Mouse (Mus musculus): ENCODE data around the gene Preb.

Gene Preb

GRCm38 (mm10) chr5:30954065-30954464 is 6.1 kb downstream of the Preb start:
- DNase-seq = no peak

GRCm38 (mm10) chr5:30952551-30952950 is 7.6 kb downstream of the Preb start:
- DNase-seq = no peak

GRCm38 (mm10) chr5:30951706-30952105 is 8.5 kb downstream of the Preb start:
- no peak for DNase-seq

- no peak for DNase-seq
These were observed 9.2 kb downstream of the Preb start for GRCm38 (mm10) chr5:30950922-30951321.

GRCm38 (mm10) chr5:30950451-30950850 is 9.7 kb downstream of the Preb start:
- DNase-seq = no peak

GRCm38 (mm10) chr5:30949654-30950326 is 10.4 kb downstream of the Preb start:
- peak; percentile 94 to 97 for DNase-seq

- DNase-seq = no peak
These were observed 11.5 kb downstream of the Preb start for GRCm38 (mm10) chr5:30948620-30949019.

- peak; percentile 24 to 36 for DNase-seq
These were observed 15.0 kb downstream of the Preb start, which contains the start of gene Cgref1 for GRCm38 (mm10) chr5:30944956-30945781. Cgref1 (minus strand) TSS chr5:30945591.

GRCm38 (mm10) chr5:30944344-30944743 is 15.8 kb downstream of the Preb start:
- DNase-seq = no peak

- DNase-seq = no peak
These were observed 17.2 kb downstream of the Preb start for GRCm38 (mm10) chr5:30943004-30943403.

- DNase-seq = no peak
These were observed 25.3 kb downstream of the Preb start for GRCm38 (mm10) chr5:30934725-30935461.

GRCm38 (mm10) chr5:30933705-30934104 is 26.5 kb downstream of the Preb start:
- DNase-seq = no peak

GRCm38 (mm10) chr5:30931378-30931777 is 28.8 kb downstream of the Preb start:
- no peak for DNase-seq

- no peak for DNase-seq
These were observed 29.3 kb downstream of the Preb start for GRCm38 (mm10) chr5:30930846-30931245.

- DNase-seq = peak; percentile 43 to 49
These were observed 30.0 kb downstream of the Preb start for GRCm38 (mm10) chr5:30930121-30930520.

GRCm38 (mm10) chr5:30927945-30928529 is 32.1 kb downstream of the Preb start:
- DNase-seq = no peak

- DNase-seq = no peak
These were observed 34.1 kb downstream of the Preb start for GRCm38 (mm10) chr5:30926073-30926472.

GRCm38 (mm10) chr5:30925217-30925616 is 34.9 kb downstream of the Preb start:
- no peak for DNase-seq

- DNase-seq = no peak
These were observed 35.5 kb downstream of the Preb start for GRCm38 (mm10) chr5:30924614-30925013.

GRCm38 (mm10) chr5:30923119-30923518 is 37.0 kb downstream of the Preb start:
- DNase-seq = no peak

- no peak for DNase-seq
These were observed 37.5 kb downstream of the Preb start for GRCm38 (mm10) chr5:30922581-30923041.

- DNase-seq = peak; percentile 90 to 93
These were observed 38.7 kb downstream of the Preb start, which contains the start of gene Khk for GRCm38 (mm10) chr5:30921256-30922033. Khk (plus strand) TSS chr5:30921431.
